Mouse (Mus musculus): ENCODE results near the gene S1pr5.
"Not testable (repeated sequence)": the region's sequence is repeated elsewhere in the genome, so short reads cannot be mapped to it uniquely, and the experiment has no call there.

S1pr5 gene

GRCm38 (mm10) chr9:21208626-21209025, 39.6 kb downstream of the S1pr5 start:
- no peak for DNase-seq (ENCODE audit: extremely low read depth, low read depth, low spot score)

- no peak for DNase-seq (ENCODE audit: extremely low read depth, low read depth, low spot score)
Observed at GRCm38 (mm10) chr9:21206848-21207247, 41.4 kb downstream of the S1pr5 start.

GRCm38 (mm10) chr9:21204528-21205272, 43.5 kb downstream of the S1pr5 start:
- no peak for DNase-seq (ENCODE audit: extremely low read depth, low read depth, low spot score)

- DNase-seq (ENCODE audit: extremely low read depth, low read depth, low spot score) = no peak
Observed at GRCm38 (mm10) chr9:21204156-21204527, 44.1 kb downstream of the S1pr5 start.

- DNase-seq (ENCODE audit: extremely low read depth, low read depth, low spot score) = no peak
Observed at GRCm38 (mm10) chr9:21198960-21199359, 49.3 kb downstream of the S1pr5 start.

GRCm38 (mm10) chr9:21197981-21198380, 50.3 kb downstream of the S1pr5 start:
- no peak for DNase-seq (ENCODE audit: extremely low read depth, low read depth, low spot score)

GRCm38 (mm10) chr9:21196521-21197433, 51.5 kb downstream of the S1pr5 start:
- no peak for DNase-seq (ENCODE audit: extremely low read depth, low read depth, low spot score)

GRCm38 (mm10) chr9:21195736-21196505, 52.3 kb downstream of the S1pr5 start:
- DNase-seq (ENCODE audit: extremely low read depth, low read depth, low spot score) = not testable (repeated sequence)

- no peak for DNase-seq (ENCODE audit: extremely low read depth, low read depth, low spot score)
Observed at GRCm38 (mm10) chr9:21194787-21195493, 53.3 kb downstream of the S1pr5 start.

- DNase-seq (ENCODE audit: extremely low read depth, low read depth, low spot score) = no peak
Observed at GRCm38 (mm10) chr9:21193786-21194185, 54.5 kb downstream of the S1pr5 start.

Data from fat pad, adult 2 months (tissue).